8 mouse cellular contexts compared by ENCODE assay signal in genomic region chr1:172126376-172127347, GRCm38 (mm10). TPM values are rescaled to one million over a fixed set of nuclear protein-coding genes. Genes with fewer than 3 reads are reported as not detected.
A peak's percentile ranks its signal among the peaks of the same experiment; 100 is the strongest.
DNase-seq lines count a peak whose midpoint lies in the region; ATAC-seq and TF ChIP-seq lines count a peak whose summit lies in the region.

Gene Pex19, plus strand, starts transcription at chr1:172126755.

- no peaks in the 10 kb centered on the region for H3K27me3 ChIP-seq in cerebellum, adult 2 months (ENCODE audit: control insufficient read depth, insufficient read depth, low read length)
- no peaks in the 10 kb centered on the region for H3K27me3 ChIP-seq in forebrain, postnatal 0 days (ENCODE audit: insufficient read depth, low read length)

- no peaks in the 10 kb centered on the region; the same call in 1 of the 2 replicates for H3K4me1 ChIP-seq in cerebellum, adult 2 months (ENCODE audit: control insufficient read depth, insufficient read depth, low read length)
- H3K4me1 ChIP-seq in forebrain, postnatal 0 days (ENCODE audit: insufficient read depth), result peaks cover 8% of the 10 kb centered on the region
- H3K4me1 ChIP-seq in lung, adult 2 months (ENCODE audit: control insufficient read depth, insufficient read depth, low read length), result peaks cover 9% of the 10 kb centered on the region

- TF ChIP-seq POLR2A in cerebellum, adult 2 months (IDR thresholded peaks at IDR 0.05; ENCODE audit: borderline replicate concordance, insufficient read depth, low read length), result peak; percentile 66; the same call in 1 of the 2 replicates
- peak; percentile 83; the same call in 1 of the 2 replicates for TF ChIP-seq POLR2A in lung, adult 2 months (IDR thresholded peaks at IDR 0.05; ENCODE audit: borderline replicate concordance, extremely low read depth, low read depth, low read length)

- H3K36me3 ChIP-seq in forebrain, postnatal 0 days (ENCODE audit: insufficient read depth), result peaks cover 45% of the 10 kb centered on the region

- TF ChIP-seq CTCF in cerebellum, adult 2 months (IDR thresholded peaks at IDR 0.05; ENCODE audit: borderline replicate concordance, insufficient read depth, low read depth, low read length), result no peak
- no peak for TF ChIP-seq CTCF in forebrain, postnatal 0 days (IDR thresholded peaks at IDR 0.05; ENCODE audit: low read depth)
- TF ChIP-seq CTCF in layer of hippocampus, adult 2 months (conservative IDR thresholded peaks at IDR 0.05), result no peak
- TF ChIP-seq CTCF in lung, adult 2 months (IDR thresholded peaks at IDR 0.05; ENCODE audit: insufficient read depth, low read length), result no peak

- H3K9ac ChIP-seq in forebrain, postnatal 0 days, result peak within 1 kb of the TSS; percentile 75

- intact Hi-C loops in heart, postnatal 36 days (cut with DNase I), result loop anchor here (1.0 kb wide), 1 partner anchor 22 kb away; the partner anchor contains the start of gene Dcaf8

- under 1% methylated on average over 42 of the region's 42 CpGs for WGBS in cerebellum, adult 2 months
- WGBS in forebrain, postnatal 0 days, result 1% methylated on average over 42 of the region's 42 CpGs
- WGBS in lung, adult 2 months, result under 1% methylated on average over 42 of the region's 42 CpGs

- peak within 1 kb of the TSS; percentile 51; the same call in 1 of the 2 replicates for H3K27ac ChIP-seq in cerebellum, adult 2 months (ENCODE audit: insufficient read depth, low read length)
- H3K27ac ChIP-seq in forebrain, postnatal 0 days (ENCODE audit: low read depth, low read length), result peak within 1 kb of the TSS; percentile 57; the same call in 1 of the 2 replicates
- H3K27ac ChIP-seq in layer of hippocampus, adult 2 months, result peak within 1 kb of the TSS; percentile 91

- peak; percentile 99 for ATAC-seq in forebrain, postnatal 0 days
- peak; percentile 99 for ATAC-seq in neutrophil, adult 5-6 weeks (ENCODE audit: extremely low read depth, insufficient number of reproducible peaks, low FRiP score, poor library complexity, severe bottlenecking)

- H3K4me3 ChIP-seq in cerebellum, adult 2 months (replicated peaks; ENCODE audit: insufficient read depth, low read depth, low read length), result peak within 1 kb of the TSS; percentile 98
- peak within 1 kb of the TSS; percentile 89 for H3K4me3 ChIP-seq in forebrain, postnatal 0 days (ENCODE audit: low read depth, low read length)
- peak within 1 kb of the TSS; percentile 96 for H3K4me3 ChIP-seq in layer of hippocampus, adult 2 months
- peak within 1 kb of the TSS; percentile 99 for H3K4me3 ChIP-seq in lung, adult 2 months (replicated peaks; ENCODE audit: extremely low read depth, low read depth, low read length)

- H3K9me3 ChIP-seq in forebrain, postnatal 0 days (ENCODE audit: low read length), result no peaks in the 10 kb centered on the region

- peak within 1 kb of the TSS; percentile 80 for H3K4me2 ChIP-seq in forebrain, postnatal 0 days (ENCODE audit: low read depth)

- peak; percentile 93 for DNase-seq in MN1 (ENCODE audit: low spot score)
- peak; percentile 81 to 82 for DNase-seq in cerebellum, adult 2 months
- DNase-seq in forebrain, postnatal 0 days, result peak; percentile 95
- DNase-seq in heart, postnatal 36 days, result peak; percentile 74 to 79
- DNase-seq in layer of hippocampus, adult 2 months (ENCODE audit: low spot score in 2 of 2), result peak; percentile 74 to 82
- peak; percentile 75 for DNase-seq in lung, adult 2 months
- peak; percentile 87 for DNase-seq in testis, postnatal 14 days (ENCODE audit: low spot score)

RNA-seq across cellular contexts. Expression of gene Pex19, which starts in this region (rescaled TPM):
- polyA plus RNA-seq in cerebellum, adult 2 months (2012; rRNA removed), result 107 and 108 TPM in 2 replicates
- total RNA-seq in forebrain, postnatal 0 days (2014; rRNA removed), result 150 and 161 TPM in 2 replicates
- 130 and 136 TPM in 2 replicates for polyA plus RNA-seq in forebrain, postnatal 0 days (2015; fragmentation: Nextera tagmentation; extraction: Ambion mirVana)
- 100 to 1,000 TPM; 125 to 136 TPM for total RNA-seq in heart, postnatal 36 days (2021)
- total RNA-seq in layer of hippocampus, adult 2 months (2021), result 10 to 100 TPM; 84.9 to 88.3 TPM
- polyA plus RNA-seq in lung, adult 2 months (2012; rRNA removed), result 47.4 and 63.0 TPM in 2 replicates
- 41.4 and 52.2 TPM in 2 replicates for total RNA-seq in neutrophil, adult 5-6 weeks (2017)

Comparison
In these comparisons a context has a peak if more than half of its experiments do, and no peak if none do; other contexts are left out.
1. Peak in every context shown above with its lines: DNase-seq, ATAC-seq, H3K4me3 ChIP-seq and H3K27ac ChIP-seq.